In the genomic region with DNA sequence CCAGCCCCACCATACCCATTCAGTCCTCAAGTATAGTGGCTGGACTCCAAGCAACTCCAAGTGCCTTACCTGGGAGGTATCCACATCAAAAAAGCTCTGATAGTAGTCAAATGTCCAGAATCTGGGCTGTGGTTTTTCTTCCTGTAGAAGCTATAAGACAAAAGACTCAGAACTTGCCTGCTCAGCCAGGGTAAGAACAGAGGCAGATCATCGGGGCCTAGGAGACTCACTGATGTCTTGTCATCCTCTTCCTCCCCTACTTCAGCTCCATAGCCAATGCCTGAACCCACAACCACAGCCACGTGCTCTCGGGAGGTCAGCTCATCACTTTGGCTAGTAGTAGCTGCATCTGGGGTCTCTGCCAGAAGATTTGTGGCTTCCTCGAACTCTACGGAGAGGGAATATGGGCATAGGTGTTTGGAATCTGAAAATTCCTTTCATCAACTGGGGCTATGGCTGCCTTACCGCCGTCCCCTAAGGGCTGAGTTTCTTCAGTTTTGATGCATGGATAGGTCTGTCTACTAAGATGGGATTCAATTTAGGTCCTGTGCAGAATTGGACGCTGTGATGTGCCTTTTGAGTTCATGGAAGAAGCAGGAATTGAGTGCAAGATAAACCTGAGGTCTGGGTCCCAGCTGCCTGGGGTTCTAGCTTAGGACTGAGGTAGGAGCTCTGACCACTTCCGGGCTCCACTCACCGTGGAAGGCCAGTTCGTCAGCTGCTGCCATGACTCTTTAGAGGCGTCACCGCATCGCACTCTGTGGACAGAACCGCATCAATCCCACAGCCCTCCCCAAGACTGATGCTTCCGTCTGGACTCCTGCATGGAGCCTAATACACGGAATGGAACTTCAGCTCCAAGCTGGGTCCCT, we compare ENCODE assay signal across 7 mouse cellular contexts. TPM values are rescaled to one million over a fixed set of nuclear protein-coding genes. Genes with fewer than 3 reads are reported as not detected.
A peak's percentile ranks its signal among the peaks of the same experiment; 100 is the strongest.
DNase-seq lines count a peak whose midpoint lies in the region; ATAC-seq and TF ChIP-seq lines count a peak whose summit lies in the region.

No protein-coding gene starts in this region.

- H3K36me3 ChIP-seq in lung, postnatal 0 days (ENCODE audit: insufficient read depth, low read length) = peaks cover 6% of the 10 kb centered on the region
- peaks cover 57% of the 10 kb centered on the region for H3K36me3 ChIP-seq in embryonic facial prominence, embryonic 14.5 days (ENCODE audit: control insufficient read depth, insufficient read depth, low read length)
- H3K36me3 ChIP-seq in midbrain, embryonic 16.5 days (ENCODE audit: control insufficient read depth, insufficient read depth, low read length) = peaks cover 29% of the 10 kb centered on the region

- H3K27me3 ChIP-seq in lung, postnatal 0 days (replicated peaks; ENCODE audit: insufficient read depth, low read length) = no peaks in the 10 kb centered on the region
- H3K27me3 ChIP-seq in embryonic facial prominence, embryonic 14.5 days (replicated peaks; ENCODE audit: control insufficient read depth, insufficient read depth, low read length) = no peaks in the 10 kb centered on the region
- H3K27me3 ChIP-seq in midbrain, embryonic 16.5 days (ENCODE audit: control insufficient read depth, insufficient read depth, low read depth, low read length) = no peaks in the 10 kb centered on the region

- peak overlapping the region; percentile 84 for H3K4me3 ChIP-seq in lung, postnatal 0 days (ENCODE audit: low read depth, low read length)
- H3K4me3 ChIP-seq in embryonic facial prominence, embryonic 14.5 days (ENCODE audit: low read depth, low read length) = peak overlapping the region; percentile 96
- peak overlapping the region; percentile 98 for H3K4me3 ChIP-seq in midbrain, embryonic 16.5 days (ENCODE audit: low read depth, low read length)

- 0 out of 2 replicates have a peak, but pooled peaks cover 6% of the 10 kb centered on the region for H3K4me1 ChIP-seq in lung, postnatal 0 days (ENCODE audit: insufficient read depth, low read depth, low read length)
- peaks cover 16% of the 10 kb centered on the region for H3K4me1 ChIP-seq in embryonic facial prominence, embryonic 14.5 days (ENCODE audit: control insufficient read depth, insufficient read depth, low read length)
- H3K4me1 ChIP-seq in midbrain, embryonic 16.5 days (ENCODE audit: control insufficient read depth, insufficient read depth, low read length) = peaks cover 28% of the 10 kb centered on the region

- ATAC-seq in lung, postnatal 0 days = peak; percentile 66
- ATAC-seq in embryonic facial prominence, embryonic 14.5 days (ENCODE audit: low read depth) = peak; percentile 61
- ATAC-seq in midbrain, embryonic 16.5 days = peak; percentile 83

- TF ChIP-seq CTCF in lung, postnatal 0 days (IDR thresholded peaks at IDR 0.05) = no peak

- no peak for TF ChIP-seq EP300 in lung, postnatal 0 days (IDR thresholded peaks at IDR 0.05)

- H3K9ac ChIP-seq in lung, postnatal 0 days (replicated peaks; ENCODE audit: low read depth) = peak overlapping the region; percentile 43
- H3K9ac ChIP-seq in embryonic facial prominence, embryonic 14.5 days (ENCODE audit: low read depth, low read length) = peak overlapping the region; percentile 86
- H3K9ac ChIP-seq in midbrain, embryonic 16.5 days (ENCODE audit: low read depth, low read length) = peak overlapping the region; percentile 66

- WGBS in lung, postnatal 0 days = 15% methylated on average over 17 of the region's 17 CpGs
- 20% methylated on average over 16 of the region's 17 CpGs for WGBS in embryonic facial prominence, embryonic 14.5 days
- 22% methylated on average over 17 of the region's 17 CpGs for WGBS in midbrain, embryonic 16.5 days

- H3K4me2 ChIP-seq in lung, postnatal 0 days (replicated peaks; ENCODE audit: low read depth, low read length) = peak overlapping the region; percentile 87
- peak overlapping the region; percentile 89 for H3K4me2 ChIP-seq in embryonic facial prominence, embryonic 14.5 days (ENCODE audit: low read depth, low read length)
- H3K4me2 ChIP-seq in midbrain, embryonic 16.5 days (ENCODE audit: low read length) = peak overlapping the region; percentile 95

- no peak for DNase-seq in lung, postnatal 0 days (ENCODE audit: low spot score)
- DNase-seq in lung, postnatal 25 days (ENCODE audit: low spot score) = no peak
- no peak for DNase-seq in embryonic facial prominence, embryonic 14.5 days (ENCODE audit: low spot score)
- peak; percentile 36 for DNase-seq in induced T-regulatory cell, adult 2 months (ENCODE audit: low read depth)
- no peak for DNase-seq in thymus, postnatal 10 days (ENCODE audit: low spot score in 2 of 2)
- no peak for DNase-seq in frontal cortex, adult 2 months (ENCODE audit: extremely low spot score in 1 of 2, low spot score in 1 of 2)

- H3K9me3 ChIP-seq in lung, postnatal 0 days (ENCODE audit: low read length) = no peaks in the 10 kb centered on the region
- H3K9me3 ChIP-seq in embryonic facial prominence, embryonic 14.5 days (ENCODE audit: control insufficient read depth, low read length) = no peaks in the 10 kb centered on the region
- H3K9me3 ChIP-seq in midbrain, embryonic 16.5 days (replicated peaks; ENCODE audit: control insufficient read depth, low read length, poor library complexity, severe bottlenecking) = no peaks in the 10 kb centered on the region

- H3K27ac ChIP-seq in lung, postnatal 0 days (ENCODE audit: low read length) = peak overlapping the region; percentile 66
- H3K27ac ChIP-seq in embryonic facial prominence, embryonic 14.5 days (replicated peaks; ENCODE audit: low read depth, low read length) = peak overlapping the region; percentile 30
- peak overlapping the region; percentile 82 for H3K27ac ChIP-seq in midbrain, embryonic 16.5 days (ENCODE audit: low read length)

RNA-seq across cellular contexts. Expression of gene Timm29, which starts 0.5 kb away (rescaled TPM):
- 16.5 and 17.3 TPM in 2 replicates for polyA plus RNA-seq in lung, postnatal 0 days (2015; fragmentation: Nextera tagmentation; extraction: Ambion mirVana)
- 41.5 and 42.3 TPM in 2 replicates for polyA plus RNA-seq in embryonic facial prominence, embryonic 14.5 days (2014; fragmentation: Nextera tagmentation; extraction: Ambion mirVana)
- polyA plus RNA-seq in midbrain, embryonic 16.5 days (2015; fragmentation: Nextera tagmentation; extraction: Ambion mirVana) = 58.6 and 59.0 TPM in 2 replicates
- 53.2 TPM in 2 replicates for polyA plus RNA-seq in frontal cortex, adult 2 months (2012; rRNA removed)

RNA-seq across cellular contexts. Expression of gene Yipf2, which starts 0.6 kb away (rescaled TPM):
- polyA plus RNA-seq in lung, postnatal 0 days (2015; fragmentation: Nextera tagmentation; extraction: Ambion mirVana) = 28.3 and 30.3 TPM in 2 replicates
- polyA plus RNA-seq in embryonic facial prominence, embryonic 14.5 days (2014; fragmentation: Nextera tagmentation; extraction: Ambion mirVana) = 16.0 and 18.2 TPM in 2 replicates
- polyA plus RNA-seq in midbrain, embryonic 16.5 days (2015; fragmentation: Nextera tagmentation; extraction: Ambion mirVana) = 24.9 and 26.9 TPM in 2 replicates
- polyA plus RNA-seq in frontal cortex, adult 2 months (2012; rRNA removed) = 27.6 and 27.8 TPM in 2 replicates

RNA-seq across cellular contexts. Expression of gene Smarca4, which starts 23.9 kb away (rescaled TPM):
- 22.3 and 22.4 TPM in 2 replicates for polyA plus RNA-seq in lung, postnatal 0 days (2015; fragmentation: Nextera tagmentation; extraction: Ambion mirVana)
- 70.9 and 82.0 TPM in 2 replicates for polyA plus RNA-seq in embryonic facial prominence, embryonic 14.5 days (2014; fragmentation: Nextera tagmentation; extraction: Ambion mirVana)
- polyA plus RNA-seq in midbrain, embryonic 16.5 days (2015; fragmentation: Nextera tagmentation; extraction: Ambion mirVana) = 129 and 137 TPM in 2 replicates
- 77.8 and 83.8 TPM in 2 replicates for polyA plus RNA-seq in frontal cortex, adult 2 months (2012; rRNA removed)

RNA-seq across cellular contexts. Expression of gene Carm1, which starts 45.4 kb away (rescaled TPM):
- 10.8 and 12.2 TPM in 2 replicates for polyA plus RNA-seq in lung, postnatal 0 days (2015; fragmentation: Nextera tagmentation; extraction: Ambion mirVana)
- 55.7 and 57.1 TPM in 2 replicates for polyA plus RNA-seq in embryonic facial prominence, embryonic 14.5 days (2014; fragmentation: Nextera tagmentation; extraction: Ambion mirVana)
- polyA plus RNA-seq in midbrain, embryonic 16.5 days (2015; fragmentation: Nextera tagmentation; extraction: Ambion mirVana) = 22.5 and 27.4 TPM in 2 replicates
- 63.6 and 74.3 TPM in 2 replicates for polyA plus RNA-seq in frontal cortex, adult 2 months (2012; rRNA removed)

Comparison
In these comparisons a context has a peak if more than half of its experiments do, and no peak if none do; other contexts are left out.
1. H3K27ac ChIP-seq: peak in every context shown above with its lines; median percentile 82 in midbrain, embryonic 16.5 days; 66 in lung, postnatal 0 days; 30 in embryonic facial prominence, embryonic 14.5 days.